Mouse (Mus musculus) limb, embryonic 10.5 days (tissue): ENCODE measurements at regions not wholly inside any gene's neighbourhood (a gene's known extent, or its start where the extent isn't known, plus 50 kb on each side); places are given as distances from the start of the nearest gene placed in this dataset.

Source experiments
- DNase-seq: peaks from one replicate; pipeline ENCODE4 v3.0.0-alpha.2; 2017; ENCODE audit warnings: low spot score
- H3K27ac ChIP-seq: fragments of 300-500 bp; sonication (generic); 2 replicates; pipeline ENCODE4 v1.5.1; 2016; ENCODE audit warnings: mild to moderate bottlenecking
- H3K27me3 ChIP-seq: fragments of 300-500 bp; sonication (generic); 2 replicates; pipeline ENCODE4 v1.6.1; 2016; ENCODE audit warnings: low read depth, mild to moderate bottlenecking; ENCODE audit not compliant: poor library complexity, severe bottlenecking
- H3K36me3 ChIP-seq: fragments of 300-500 bp; sonication (generic); 2 replicates; pipeline ENCODE4 v1.6.1; 2016; ENCODE audit warnings: mild to moderate bottlenecking, moderate library complexity
- H3K4me1 ChIP-seq: fragments of 300-500 bp; sonication (generic); 2 replicates; pipeline ENCODE4 v1.6.1; 2016
- H3K4me3 ChIP-seq: fragments of 300-500 bp; sonication (generic); 2 replicates; pipeline ENCODE4 v1.5.1; 2016; ENCODE audit warnings: mild to moderate bottlenecking, moderate library complexity
- H3K9me3 ChIP-seq: fragments of 300-500 bp; sonication (generic); replicated peaks from 2 replicates; pipeline ENCODE4 v1.6.1; 2016; ENCODE audit warnings: mild to moderate bottlenecking
- WGBS: fragments of 180-500 bp; shearing (Covaris S2); methylation state at CpG from one replicate; pipeline ENCODE4 v1.1.7; 2016; 5-methylcytosine and 5-hydroxymethylcytosine counted together

- WGBS: 27% methylated on average over 5 of the region's 5 CpGs
- no peaks in the 10 kb centered on the region for H3K9me3 ChIP-seq
- no peak for DNase-seq
- H3K27ac ChIP-seq: peak overlapping the region; percentile 90
- H3K4me3 ChIP-seq: no peak overlapping the region
- H3K27me3 ChIP-seq: peaks cover 27% of the 10 kb centered on the region
- H3K36me3 ChIP-seq: no peaks in the 10 kb centered on the region
- peaks cover 44% of the 10 kb centered on the region for H3K4me1 ChIP-seq
These were observed 138.3 kb downstream of the Mn1 start for GRCm38 (mm10) chr5:111555312-111555957.

DNA sequence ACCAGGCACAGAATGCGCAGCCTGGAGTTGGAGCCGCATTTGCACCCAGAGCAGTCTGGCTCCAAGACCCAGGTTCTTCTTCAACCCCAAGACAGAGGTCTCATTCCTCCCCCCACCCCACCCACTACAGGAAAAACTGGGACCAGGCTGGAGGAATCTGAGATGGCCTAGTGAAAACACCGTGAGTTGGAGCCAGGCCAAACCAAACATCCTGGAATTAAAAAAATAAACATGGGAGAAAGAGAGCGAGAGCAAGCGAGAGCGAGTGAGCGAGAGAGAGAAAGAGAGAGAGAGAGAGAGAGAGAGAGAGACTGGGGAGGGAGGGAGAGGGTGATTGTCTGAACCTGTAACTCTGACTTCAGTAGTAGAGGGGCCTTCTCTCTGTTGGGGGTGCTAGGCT, 138.8 kb downstream of the Mn1 start:
- Histone ChIP-seq H3K36me3 (no peaks in the 10 kb centered on the region), H3K9me3 (no peaks in the 10 kb centered on the region), H3K4me3 (no peak overlapping the region), H3K4me1 (peaks cover 50% of the 10 kb centered on the region), H3K27ac (peak overlapping the region; percentile 90), H3K27me3 (peaks cover 25% of the 10 kb centered on the region)
- 71% methylated on average over 7 of the region's 7 CpGs for WGBS
- no peak for DNase-seq

DNA sequence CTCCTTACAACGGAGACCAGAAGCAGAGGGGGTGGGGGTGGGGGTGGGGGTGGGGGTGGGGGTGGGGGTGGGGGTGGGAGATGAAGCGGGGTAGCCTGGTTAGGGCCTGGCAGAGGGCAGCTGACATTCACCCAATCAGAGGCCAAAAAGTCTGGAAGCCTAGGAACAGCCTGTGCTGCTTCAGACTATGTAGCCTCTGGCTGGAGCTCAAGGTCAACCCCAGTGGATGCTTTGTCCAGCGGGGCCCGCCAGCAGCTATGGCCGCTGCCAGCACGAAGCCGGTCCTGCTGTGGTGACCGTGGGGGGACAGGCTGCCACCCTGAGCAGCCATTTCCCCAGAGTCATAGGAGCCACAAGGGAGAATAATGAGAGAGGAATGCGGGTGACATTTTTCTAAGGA, 143.3 kb downstream of the Mn1 start:
- Histone ChIP-seq H3K4me3 (no peak overlapping the region), H3K27me3 (peaks cover 13% of the 10 kb centered on the region; the same call in 1 of the 2 replicates), H3K27ac (peak overlapping the region; percentile 61; the same call in 1 of the 2 replicates), H3K36me3 (no peaks in the 10 kb centered on the region), H3K4me1 (peaks cover 40% of the 10 kb centered on the region), H3K9me3 (no peaks in the 10 kb centered on the region)
- DNase-seq: no peak
- 53% methylated on average over 9 of the region's 9 CpGs for WGBS

GRCm38 (mm10) chr5:111561301-111561700, 144.1 kb downstream of the Mn1 start:
- H3K27me3 ChIP-seq: peaks cover 22% of the 10 kb centered on the region
- H3K36me3 ChIP-seq: no peaks in the 10 kb centered on the region
- H3K27ac ChIP-seq: no peak overlapping the region
- H3K4me1 ChIP-seq: peaks cover 31% of the 10 kb centered on the region
- no peak overlapping the region for H3K4me3 ChIP-seq
- WGBS: 75% methylated on average over 10 of the region's 10 CpGs
- DNase-seq: no peak
- no peaks in the 10 kb centered on the region for H3K9me3 ChIP-seq

GRCm38 (mm10) chr5:111570826-111571225, 153.7 kb downstream of the Mn1 start:
- no peak overlapping the region for H3K27ac ChIP-seq
- WGBS: 4% methylated on average over 10 of the region's 10 CpGs
- DNase-seq: no peak

GRCm38 (mm10) chr5:111573265-111573873, 156.2 kb downstream of the Mn1 start:
- 13% methylated on average over 13 of the region's 13 CpGs for WGBS

More at GRCm38 (mm10) chr5:111570826-111571225, 153.7 kb downstream of the Mn1 start:
- Histone ChIP-seq H3K27me3 (peaks cover 70% of the 10 kb centered on the region), H3K4me1 (peaks cover 34% of the 10 kb centered on the region), H3K36me3 (no peaks in the 10 kb centered on the region), H3K9me3 (no peaks in the 10 kb centered on the region), H3K4me3 (no peak overlapping the region)

DNA sequence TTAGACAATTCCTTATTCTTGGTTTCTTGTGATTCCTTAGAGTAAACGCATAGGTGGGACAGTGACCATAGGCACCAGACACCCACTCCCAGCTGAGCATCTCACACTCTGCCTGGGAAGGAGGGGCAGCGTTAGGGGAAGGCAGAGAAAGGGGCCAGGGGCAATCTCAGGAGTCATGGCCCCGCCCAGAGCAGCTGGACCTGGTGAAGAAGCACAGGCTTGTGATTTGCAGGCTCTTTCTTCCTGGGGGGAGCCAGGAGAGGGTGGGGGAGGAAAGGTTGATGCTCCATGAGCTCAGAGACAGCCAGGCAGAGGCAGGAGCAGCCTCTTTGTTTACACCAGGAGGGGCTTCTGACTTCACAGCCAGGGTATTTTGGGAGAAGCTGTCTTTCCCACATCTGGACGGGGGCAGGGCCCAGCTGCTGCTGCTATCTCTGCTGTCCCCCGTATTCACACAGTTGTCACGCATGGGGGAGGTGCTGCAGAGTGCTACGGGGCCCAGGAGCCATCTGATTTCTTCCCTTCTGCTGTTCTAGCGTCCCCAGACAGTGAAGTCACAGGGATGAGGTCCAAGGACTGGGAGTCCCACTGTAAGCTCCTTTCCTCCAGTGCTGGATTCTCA, 157.2 kb downstream of the Mn1 start:
- peaks cover 77% of the 10 kb centered on the region for H3K27me3 ChIP-seq
- no peak overlapping the region for H3K4me3 ChIP-seq
- peak overlapping the region; percentile 37; the same call in 1 of the 2 replicates for H3K27ac ChIP-seq
- no peaks in the 10 kb centered on the region for H3K36me3 ChIP-seq
- H3K4me1 ChIP-seq: peaks cover 66% of the 10 kb centered on the region
- 10% methylated on average over 8 of the region's 8 CpGs for WGBS
- DNase-seq: no peak
- H3K9me3 ChIP-seq: no peaks in the 10 kb centered on the region

More at GRCm38 (mm10) chr5:111573265-111573873, 156.2 kb downstream of the Mn1 start:
- DNase-seq: no peak
- peaks cover 74% of the 10 kb centered on the region for H3K27me3 ChIP-seq
- H3K4me3 ChIP-seq: no peak overlapping the region
- no peaks in the 10 kb centered on the region for H3K9me3 ChIP-seq
- peaks cover 57% of the 10 kb centered on the region for H3K4me1 ChIP-seq
- H3K36me3 ChIP-seq: no peaks in the 10 kb centered on the region
- 0 out of 2 replicates have a peak overlapping the region, but pooled peaks have one; percentile 32 for H3K27ac ChIP-seq

DNA sequence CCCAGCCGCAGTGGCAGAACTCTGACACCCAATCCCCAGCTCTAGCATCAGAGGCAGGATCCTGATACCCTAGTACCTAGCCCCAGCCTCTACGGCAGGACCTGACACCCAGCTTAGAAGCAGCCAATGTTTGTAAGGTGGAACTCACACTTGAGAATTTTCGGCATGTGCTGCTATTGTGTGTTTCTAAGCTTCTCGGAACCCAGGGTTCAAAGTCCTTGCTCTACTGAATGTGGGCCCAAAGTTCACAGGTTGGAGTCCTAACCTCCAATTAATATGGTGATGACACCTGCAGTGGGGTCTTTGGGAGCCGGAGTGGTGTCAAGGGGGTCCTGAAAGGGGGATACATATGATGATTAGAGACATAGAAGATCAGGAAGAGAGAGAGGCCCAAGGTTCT, 158.2 kb downstream of the Mn1 start:
- WGBS: 93% methylated on average over 5 of the region's 5 CpGs
- Histone ChIP-seq H3K4me1 (peaks cover 77% of the 10 kb centered on the region), H3K9me3 (no peaks in the 10 kb centered on the region), H3K27me3 (peaks cover 74% of the 10 kb centered on the region), H3K27ac (no peak overlapping the region), H3K4me3 (no peak overlapping the region), H3K36me3 (no peaks in the 10 kb centered on the region)
- DNase-seq: no peak

DNA sequence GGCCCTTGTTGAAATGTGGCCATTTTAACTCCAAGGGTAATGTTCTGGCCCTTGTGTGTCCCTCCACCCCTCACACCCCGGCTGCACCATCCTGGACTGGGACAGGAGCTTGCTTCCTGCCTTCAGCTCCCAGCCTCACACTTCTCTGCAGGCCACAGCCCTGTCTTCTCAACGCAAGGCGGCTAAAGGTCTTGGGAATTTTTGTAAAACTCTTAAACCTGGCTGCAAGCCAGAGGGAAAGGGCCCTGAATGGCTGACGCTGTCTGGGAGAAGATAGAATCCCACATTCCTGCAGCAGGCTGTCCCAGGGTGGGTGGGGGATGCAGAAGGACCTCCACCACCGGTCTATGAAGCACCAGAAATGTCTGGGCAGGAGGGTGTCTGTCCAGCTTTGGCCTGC, 156.3 kb upstream of the Gm26897 start:
- Histone ChIP-seq H3K27ac (peak overlapping the region; percentile 53; the same call in 1 of the 2 replicates), H3K9me3 (no peaks in the 10 kb centered on the region), H3K4me1 (peaks cover 87% of the 10 kb centered on the region), H3K36me3 (no peaks in the 10 kb centered on the region), H3K4me3 (no peak overlapping the region), H3K27me3 (peaks cover 62% of the 10 kb centered on the region)
- DNase-seq: no peak
- 60% methylated on average over 5 of the region's 5 CpGs for WGBS

DNA sequence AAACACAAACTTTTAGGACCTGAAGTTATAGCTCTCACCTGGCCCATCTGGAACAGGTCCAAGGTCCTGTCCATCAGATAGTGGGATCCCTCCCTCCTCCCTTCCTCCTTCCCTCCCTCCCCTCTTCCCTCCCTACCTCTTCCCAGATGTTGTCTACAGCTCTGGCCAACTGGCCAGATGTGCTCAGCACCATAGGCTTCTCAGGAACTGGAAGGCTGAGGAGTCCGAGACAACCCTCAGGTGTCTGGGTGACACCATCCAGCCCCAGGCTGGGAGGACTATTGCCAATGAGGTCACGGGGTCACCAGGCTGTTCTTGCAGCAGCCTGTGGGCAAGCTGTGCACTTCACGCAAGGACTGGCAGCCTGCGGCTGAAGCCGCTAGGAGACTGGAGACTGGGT, 155.6 kb upstream of the Gm26897 start:
- Histone ChIP-seq H3K27me3 (peaks cover 58% of the 10 kb centered on the region), H3K9me3 (no peaks in the 10 kb centered on the region), H3K4me1 (peaks cover 84% of the 10 kb centered on the region), H3K36me3 (no peaks in the 10 kb centered on the region), H3K4me3 (no peak overlapping the region), H3K27ac (peak overlapping the region; percentile 53; the same call in 1 of the 2 replicates)
- peak; percentile 50 for DNase-seq
- 23% methylated on average over 5 of the region's 5 CpGs for WGBS

- 15% methylated on average over 12 of the region's 12 CpGs for WGBS
- peaks cover 47% of the 10 kb centered on the region for H3K27me3 ChIP-seq
- DNase-seq: no peak
These were observed 154.6 kb upstream of the Gm26897 start for GRCm38 (mm10) chr5:111578977-111579727.

GRCm38 (mm10) chr5:111580870-111581771, 152.6 kb upstream of the Gm26897 start:
- Histone ChIP-seq H3K4me1 (peaks cover 71% of the 10 kb centered on the region), H3K9me3 (no peaks in the 10 kb centered on the region), H3K36me3 (no peaks in the 10 kb centered on the region), H3K27me3 (peaks cover 40% of the 10 kb centered on the region), H3K4me3 (peak overlapping the region; percentile 47), H3K27ac (peak overlapping the region; percentile 84)
- 5% methylated on average over 31 of the region's 31 CpGs for WGBS
- peak; percentile 89 for DNase-seq

More at GRCm38 (mm10) chr5:111578977-111579727, 154.6 kb upstream of the Gm26897 start:
- H3K27ac ChIP-seq: peak overlapping the region; percentile 53; the same call in 1 of the 2 replicates
- no peaks in the 10 kb centered on the region for H3K36me3 ChIP-seq
- H3K4me3 ChIP-seq: no peak overlapping the region
- no peaks in the 10 kb centered on the region for H3K9me3 ChIP-seq
- H3K4me1 ChIP-seq: peaks cover 73% of the 10 kb centered on the region
